Mouse (Mus musculus) lung, postnatal 0 days (tissue): ENCODE data around the gene Trio.

Source experiments
- CTCF ChIP-seq: IDR thresholded peaks from 2 replicates; pipeline ENCODE4 v1.5.1; 2016; ENCODE audit warnings: antibody characterized with exemption, mild to moderate bottlenecking
- EP300 ChIP-seq: IDR thresholded peaks from 2 replicates; pipeline ENCODE4 v1.6.1; 2016; ENCODE audit warnings: antibody characterized with exemption, mild to moderate bottlenecking, control low read depth

GRCm38 (mm10) chr15:27937861-27938833 lies 87.5 kb downstream of the Trio start:
- no peak for TF ChIP-seq CTCF
- no peak for TF ChIP-seq EP300
